Mouse (Mus musculus) liver, adult 2 months (tissue): ENCODE measurements around the gene Timm13.

Source experiments
- CTCF ChIP-seq: fragments of 200-500 bp; IDR thresholded peaks from 2 replicates; pipeline ENCODE4 v1.5.1; 2011; ENCODE audit warnings: low read depth, low read length, control low read depth
- POLR2A ChIP-seq: fragments of 200-500 bp; IDR thresholded peaks from 2 replicates; pipeline ENCODE4 v1.6.1; 2011; ENCODE audit warnings: low read length, control low read depth; ENCODE audit not compliant: insufficient read depth; ENCODE audit errors: extremely low read depth

DNA sequence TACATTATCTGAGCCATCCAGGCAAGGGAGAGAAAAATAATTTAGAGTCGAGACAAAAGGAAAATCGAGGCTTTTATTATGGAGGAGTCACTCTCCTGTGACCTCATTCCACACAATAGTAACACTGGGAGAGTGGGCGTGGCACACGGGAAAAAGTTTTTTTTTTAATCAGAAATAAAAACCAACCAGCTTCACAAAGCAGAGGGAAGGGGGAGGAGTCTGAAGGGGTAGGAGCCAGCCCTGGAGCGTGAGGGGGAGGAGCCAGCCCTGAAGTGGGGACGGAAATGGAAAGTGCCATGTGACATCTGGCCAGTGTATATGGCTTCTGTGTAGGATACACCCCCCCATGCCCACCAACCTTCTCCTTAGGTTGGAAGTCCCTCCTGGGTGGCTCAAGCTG lies 47.8 kb upstream of the Timm13 start:
- TF ChIP-seq CTCF = no peak
- TF ChIP-seq POLR2A = no peak
